Mouse (Mus musculus) forebrain, embryonic 14.5 days (tissue): Measurements from ENCODE around the gene Rita1. TPM values are rescaled to one million over a fixed set of nuclear protein-coding genes. Genes with fewer than 3 reads are reported as not detected.
A peak's percentile ranks its signal among the peaks of the same experiment; 100 is the strongest.

Source experiments
- ATAC-seq: fragments of 200-750 bp; cut with Nextera tagmentation; 2 replicates; pipeline ENCODE4 v1.8.0; 2017; ENCODE audit warnings: mild to moderate bottlenecking, moderate library complexity
- DNase-seq: peaks from one replicate; pipeline ENCODE4 v3.0.0-alpha.2; 2015; ENCODE audit warnings: low spot score
- H3K27ac ChIP-seq: fragments of 300-500 bp; sonication (generic); 2 replicates; pipeline ENCODE4 v1.5.1; 2014; ENCODE audit warnings: low read depth, mild to moderate bottlenecking, control low read depth, low read length, moderate library complexity
- H3K27me3 ChIP-seq: fragments of 300-500 bp; sonication (generic); replicated peaks from 2 replicates; pipeline ENCODE4 v1.6.1; 2014; ENCODE audit warnings: low read length, control low read depth, mixed read lengths; ENCODE audit not compliant: control insufficient read depth, insufficient read depth
- H3K36me3 ChIP-seq: fragments of 300-500 bp; sonication (generic); 2 replicates; pipeline ENCODE4 v1.6.1; 2014; ENCODE audit warnings: low read length, control low read depth; ENCODE audit not compliant: control insufficient read depth, insufficient read depth
- H3K4me1 ChIP-seq: fragments of 300-500 bp; sonication (generic); 2 replicates; pipeline ENCODE4 v1.6.1; 2014; ENCODE audit warnings: antibody characterized with exemption, low read length, control low read depth; ENCODE audit not compliant: control insufficient read depth, insufficient read depth
- H3K4me2 ChIP-seq: fragments of 300-500 bp; sonication (generic); 2 replicates; pipeline ENCODE4 v1.6.1; 2014; ENCODE audit warnings: mild to moderate bottlenecking, control low read depth, low read length
- H3K4me3 ChIP-seq: fragments of 300-500 bp; sonication (generic); 2 replicates; pipeline ENCODE4 v1.5.1; 2014; ENCODE audit warnings: low read depth, low read length, control low read depth
- H3K9ac ChIP-seq: fragments of 300-500 bp; sonication (generic); 2 replicates; pipeline ENCODE4 v1.6.1; 2014; ENCODE audit warnings: mild to moderate bottlenecking, low read length, control low read depth, moderate library complexity
- H3K9me3 ChIP-seq: fragments of 300-500 bp; sonication (generic); replicated peaks from 2 replicates; pipeline ENCODE4 v1.6.1; 2016; ENCODE audit warnings: low read length, control low read depth, mixed read lengths; ENCODE audit not compliant: control insufficient read depth
- WGBS: fragments of 180-500 bp; shearing (Covaris S2); extraction: QIAGEN DNeasy Blood & Tissue Kit; methylation state at CpG from one replicate; pipeline ENCODE4 v1.1.7; 2014; 5-methylcytosine and 5-hydroxymethylcytosine counted together
- polyA plus RNA-seq: library from polyadenylated mRNA; unstranded; fragments of >200 nt; fragmentation: Nextera tagmentation; extraction: Ambion mirVana; gene quantifications from 2 replicates; pipeline ENCODE4 v1.2.1, GENCODE M21; 2014

The Rita1 gene
- polyA plus RNA-seq, 1 experiment from 2014 or later = 15.9 TPM

DNA sequence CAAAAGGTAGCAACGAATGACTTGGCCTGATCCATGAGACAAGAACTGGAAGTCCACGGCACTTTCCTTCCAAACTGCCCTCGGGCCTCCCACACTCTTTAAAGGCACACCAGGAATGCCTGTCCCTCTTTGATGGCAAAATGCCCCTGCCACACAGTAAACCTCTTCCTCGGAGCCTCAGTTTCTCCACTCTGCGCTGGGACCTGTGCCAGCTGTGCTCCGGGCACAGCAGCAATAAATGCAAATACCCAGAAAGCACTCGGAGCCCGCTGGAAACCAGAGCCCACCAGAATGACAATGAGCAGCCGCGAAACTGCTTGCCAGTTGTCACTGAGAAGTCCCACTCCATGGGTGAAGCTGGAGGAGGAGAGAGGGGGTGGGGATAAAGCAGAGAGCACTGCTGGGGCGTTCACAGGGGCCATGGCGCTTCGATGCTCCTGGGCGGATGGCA, 44.6 kb downstream of the Rita1 start:
- H3K27me3 ChIP-seq = no peaks in the 10 kb centered on the region
- no peak overlapping the region for H3K4me3 ChIP-seq
- peaks cover 60% of the 10 kb centered on the region for H3K4me1 ChIP-seq
- peak overlapping the region; percentile 92 for H3K27ac ChIP-seq
- 17% methylated on average over 14 of the region's 14 CpGs for WGBS
- no peaks in the 10 kb centered on the region for H3K36me3 ChIP-seq
- peak overlapping the region; percentile 9; the same call in 1 of the 2 replicates for H3K4me2 ChIP-seq
- peak; percentile 75 for DNase-seq
- H3K9ac ChIP-seq = peak overlapping the region; percentile 33; the same call in 1 of the 2 replicates
- no peaks in the 10 kb centered on the region for H3K9me3 ChIP-seq
- ATAC-seq = peak; percentile 37

DNA sequence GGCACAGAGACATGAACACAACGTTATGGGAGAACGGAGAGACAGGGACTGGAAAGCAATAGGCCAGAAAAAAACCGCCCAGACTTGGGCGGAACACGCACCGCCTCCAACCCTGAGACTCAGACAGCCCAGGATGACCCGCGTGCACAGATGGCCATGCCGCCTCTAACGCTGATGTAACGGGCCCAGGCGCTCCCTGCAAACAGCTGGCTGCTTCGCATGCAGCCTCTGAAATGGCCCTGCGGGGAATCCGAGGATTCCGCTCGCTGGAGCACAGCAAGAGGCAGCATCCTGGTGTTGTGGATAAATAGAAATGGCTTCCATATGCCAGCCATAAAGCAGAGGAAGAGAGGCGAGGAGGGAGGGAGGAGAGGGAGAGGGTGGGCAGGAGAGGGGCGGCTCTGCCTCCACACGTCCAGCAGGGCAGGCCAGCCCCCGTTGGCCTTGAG, 45.1 kb downstream of the Rita1 start:
- no peaks in the 10 kb centered on the region for H3K27me3 ChIP-seq
- DNase-seq (peak; percentile 76), ATAC-seq (peak; percentile 33)
- H3K9ac ChIP-seq = peak overlapping the region; percentile 30; the same call in 1 of the 2 replicates
- no peaks in the 10 kb centered on the region for H3K9me3 ChIP-seq
- no peaks in the 10 kb centered on the region for H3K36me3 ChIP-seq
- peak overlapping the region; percentile 92 for H3K27ac ChIP-seq
- peak overlapping the region; percentile 9; the same call in 1 of the 2 replicates for H3K4me2 ChIP-seq
- 17% methylated on average over 21 of the region's 21 CpGs for WGBS
- no peak overlapping the region for H3K4me3 ChIP-seq
- H3K4me1 ChIP-seq = peaks cover 62% of the 10 kb centered on the region

DNA sequence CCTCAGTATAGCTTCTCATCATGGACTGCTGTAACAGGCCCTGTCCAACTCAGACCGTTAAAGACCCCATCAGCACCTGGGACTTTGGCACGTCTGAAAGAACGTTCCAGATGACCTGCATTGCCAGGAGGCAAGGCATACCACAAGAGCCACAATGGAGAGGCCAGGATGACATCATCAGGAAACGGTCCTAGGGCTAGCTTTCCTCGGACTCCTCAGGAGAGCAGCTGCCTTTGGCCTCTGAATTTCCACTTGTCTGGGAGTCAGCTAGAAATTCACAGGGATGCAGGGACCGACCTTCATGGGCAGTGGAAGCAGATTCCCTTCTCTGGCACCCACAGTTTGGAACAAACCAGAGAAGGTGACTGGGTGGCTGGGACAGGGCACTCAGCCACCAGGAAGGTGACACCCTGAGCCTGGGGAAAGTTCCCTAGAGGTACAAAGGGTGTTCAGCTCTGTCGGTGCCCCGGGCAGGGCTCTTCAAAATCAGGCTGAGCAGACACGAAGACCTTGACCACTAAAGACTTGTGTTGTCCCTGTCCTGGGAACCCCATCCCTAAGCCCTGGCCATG, 45.6 kb downstream of the Rita1 start:
- Histone ChIP-seq H3K4me2 (peak overlapping the region; percentile 9; the same call in 1 of the 2 replicates), H3K27ac (peak overlapping the region; percentile 92), H3K9ac (peak overlapping the region; percentile 30), H3K27me3 (no peaks in the 10 kb centered on the region), H3K4me1 (peaks cover 62% of the 10 kb centered on the region), H3K36me3 (no peaks in the 10 kb centered on the region), H3K4me3 (no peak overlapping the region), H3K9me3 (no peaks in the 10 kb centered on the region)
- DNase-seq (peak; percentile 51), ATAC-seq (0 out of 2 replicates have a peak, but pooled peaks have one; percentile 0)
- WGBS = 32% methylated on average over 9 of the region's 9 CpGs

DNA sequence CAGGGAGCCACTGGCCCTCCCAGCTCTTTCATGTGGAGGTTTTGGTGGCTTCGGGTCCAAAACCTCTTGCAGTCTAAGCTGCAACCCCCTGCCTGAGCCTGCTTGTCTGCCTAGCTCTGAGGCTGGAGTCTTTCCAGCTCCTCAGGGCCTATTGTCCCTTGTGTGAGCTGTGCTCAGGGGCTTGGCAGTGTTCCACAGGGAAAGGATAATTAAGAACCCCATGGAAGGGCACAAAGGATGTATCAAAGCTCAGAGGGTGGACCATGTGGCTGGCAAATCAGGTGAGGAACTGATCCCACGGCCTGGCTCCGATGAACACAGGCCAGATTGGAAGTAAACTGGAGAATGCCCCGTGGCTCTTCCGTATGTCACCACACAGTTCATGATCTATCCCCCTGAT, 46.3 kb downstream of the Rita1 start:
- H3K27ac ChIP-seq = peak overlapping the region; percentile 92
- WGBS = 11% methylated on average over 5 of the region's 5 CpGs
- peak overlapping the region; percentile 15 for H3K4me2 ChIP-seq
- peak; percentile 97 for DNase-seq
- no peaks in the 10 kb centered on the region for H3K36me3 ChIP-seq
- no peaks in the 10 kb centered on the region for H3K9me3 ChIP-seq
- ATAC-seq = peak; percentile 81
- no peaks in the 10 kb centered on the region for H3K27me3 ChIP-seq
- H3K9ac ChIP-seq = peak overlapping the region; percentile 33
- H3K4me3 ChIP-seq = no peak overlapping the region
- H3K4me1 ChIP-seq = peaks cover 63% of the 10 kb centered on the region

DNA sequence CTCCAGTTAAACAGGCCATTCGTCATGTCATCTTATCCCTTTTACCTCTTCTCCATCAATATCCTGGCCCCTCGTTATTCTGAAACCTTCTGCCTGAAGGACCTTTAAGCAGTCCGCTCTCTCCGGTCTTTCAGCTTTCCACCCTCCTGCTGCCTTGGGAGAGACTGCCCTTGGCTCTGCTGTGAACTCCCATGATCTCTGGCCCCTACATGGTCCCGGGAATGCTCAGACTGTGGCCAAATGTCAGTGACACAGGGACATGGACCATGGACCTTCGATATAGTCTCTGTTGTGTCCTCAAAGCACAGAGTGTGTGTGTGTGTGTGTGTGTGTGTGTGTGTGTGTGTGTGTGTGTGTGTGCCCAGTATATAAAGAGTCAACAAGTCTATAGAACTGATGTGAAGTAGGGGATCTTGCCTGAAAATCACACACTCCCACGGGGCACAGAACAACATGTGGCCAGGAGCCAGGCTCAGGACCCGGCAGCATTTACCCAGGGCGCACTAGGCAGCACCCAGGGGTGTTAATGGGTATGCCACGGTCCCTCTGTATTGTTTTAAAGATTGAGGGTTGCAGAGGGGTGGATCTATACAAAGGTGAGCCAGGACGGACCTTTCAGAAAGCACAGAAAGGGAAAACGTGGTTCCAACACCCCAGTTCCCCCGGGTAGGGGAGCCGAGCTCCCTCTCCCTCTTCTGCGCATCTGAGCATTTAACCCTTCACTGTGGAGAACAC, 47.1 kb downstream of the Rita1 start:
- peak overlapping the region; percentile 33 for H3K9ac ChIP-seq
- H3K4me3 ChIP-seq = no peak overlapping the region
- H3K27me3 ChIP-seq = no peaks in the 10 kb centered on the region
- H3K9me3 ChIP-seq = no peaks in the 10 kb centered on the region
- peak overlapping the region; percentile 15 for H3K4me2 ChIP-seq
- WGBS = 15% methylated on average over 15 of the region's 15 CpGs
- DNase-seq (no peak), ATAC-seq (peak; percentile 47)
- no peaks in the 10 kb centered on the region for H3K36me3 ChIP-seq
- H3K4me1 ChIP-seq = peaks cover 63% of the 10 kb centered on the region
- peak overlapping the region; percentile 92 for H3K27ac ChIP-seq

DNA sequence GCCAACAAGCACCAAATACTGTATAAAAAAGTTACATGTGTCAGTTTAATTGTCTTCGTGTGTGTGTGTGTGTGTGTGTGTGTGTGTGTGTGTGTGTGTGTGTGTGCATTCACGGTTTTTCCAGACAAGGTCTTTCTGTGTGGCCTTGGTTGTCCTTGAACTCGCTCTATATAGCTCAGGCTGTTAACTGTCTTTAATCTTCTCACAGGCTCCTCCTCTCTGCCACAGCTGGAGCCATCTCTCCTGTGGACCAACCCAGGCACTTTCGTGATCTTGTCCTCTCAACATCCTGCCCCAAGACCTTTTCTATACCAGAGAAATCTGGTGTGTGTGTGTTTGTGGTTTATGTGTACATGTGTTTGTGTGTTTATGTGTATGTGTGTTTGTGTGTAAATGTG, 48.5 kb downstream of the Rita1 start:
- H3K4me3 ChIP-seq = no peak overlapping the region
- no peak overlapping the region for H3K9ac ChIP-seq
- 60% methylated on average over 4 of the region's 4 CpGs for WGBS
- no peak for ATAC-seq
- no peak overlapping the region for H3K4me2 ChIP-seq
- no peak for DNase-seq
- H3K36me3 ChIP-seq = no peaks in the 10 kb centered on the region
- H3K27me3 ChIP-seq = no peaks in the 10 kb centered on the region
- peaks cover 55% of the 10 kb centered on the region for H3K4me1 ChIP-seq
- no peaks in the 10 kb centered on the region for H3K9me3 ChIP-seq
- no peak overlapping the region; the same call in 1 of the 2 replicates for H3K27ac ChIP-seq

DNA sequence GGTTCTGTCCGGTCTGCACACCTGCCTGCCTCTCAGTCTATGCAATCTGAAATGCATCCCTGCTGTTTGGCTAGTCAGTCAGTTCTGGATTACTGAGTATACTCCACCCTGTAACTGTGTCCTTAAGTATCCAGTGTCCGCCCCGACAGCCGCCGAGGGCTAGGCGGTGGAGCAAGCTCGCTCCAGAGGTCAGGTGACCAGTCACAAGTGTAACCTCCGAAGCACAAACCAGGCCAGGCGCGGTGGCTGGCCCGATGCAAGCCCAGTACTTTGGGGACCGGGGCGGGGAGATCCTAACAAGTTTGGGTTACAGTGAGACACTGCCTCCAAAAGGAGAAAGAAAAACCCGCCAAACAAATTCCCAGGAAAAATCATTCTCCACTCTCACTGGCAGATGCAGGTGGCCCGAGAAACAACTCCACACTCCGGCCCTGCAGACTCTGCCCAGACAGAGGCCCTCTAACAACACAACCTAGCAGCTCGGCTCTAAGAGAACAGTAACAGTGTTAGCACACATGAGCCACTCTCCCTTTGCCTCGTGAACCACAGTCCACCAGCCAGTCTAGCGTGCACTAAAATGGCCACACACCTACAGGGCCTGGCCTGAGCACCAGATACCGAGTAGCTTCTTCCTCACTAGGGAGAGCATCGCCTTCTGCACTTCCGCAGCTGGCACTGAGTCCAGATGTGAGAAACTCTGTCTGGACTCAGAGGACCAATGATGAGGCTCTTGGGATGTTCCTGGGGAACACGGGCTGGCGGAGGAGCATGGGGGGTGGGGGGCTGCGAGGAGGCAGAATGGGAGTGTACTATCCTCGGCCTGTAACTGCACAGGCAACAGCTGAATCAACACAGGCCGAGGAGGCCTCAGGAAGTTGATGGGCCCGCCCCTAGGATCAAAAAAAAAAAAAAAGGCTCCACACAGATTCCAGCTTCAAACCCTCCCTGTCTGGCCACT, 49.2 kb downstream of the Rita1 start:
- Histone ChIP-seq H3K27me3 (no peaks in the 10 kb centered on the region), H3K9me3 (no peaks in the 10 kb centered on the region), H3K4me2 (no peak overlapping the region), H3K4me1 (peaks cover 48% of the 10 kb centered on the region), H3K4me3 (no peak overlapping the region), H3K9ac (no peak overlapping the region), H3K27ac (peak overlapping the region; percentile 63; the same call in 1 of the 2 replicates), H3K36me3 (no peaks in the 10 kb centered on the region)
- 63% methylated on average over 28 of the region's 28 CpGs for WGBS
- ATAC-seq (no peak), DNase-seq (no peak)

DNA sequence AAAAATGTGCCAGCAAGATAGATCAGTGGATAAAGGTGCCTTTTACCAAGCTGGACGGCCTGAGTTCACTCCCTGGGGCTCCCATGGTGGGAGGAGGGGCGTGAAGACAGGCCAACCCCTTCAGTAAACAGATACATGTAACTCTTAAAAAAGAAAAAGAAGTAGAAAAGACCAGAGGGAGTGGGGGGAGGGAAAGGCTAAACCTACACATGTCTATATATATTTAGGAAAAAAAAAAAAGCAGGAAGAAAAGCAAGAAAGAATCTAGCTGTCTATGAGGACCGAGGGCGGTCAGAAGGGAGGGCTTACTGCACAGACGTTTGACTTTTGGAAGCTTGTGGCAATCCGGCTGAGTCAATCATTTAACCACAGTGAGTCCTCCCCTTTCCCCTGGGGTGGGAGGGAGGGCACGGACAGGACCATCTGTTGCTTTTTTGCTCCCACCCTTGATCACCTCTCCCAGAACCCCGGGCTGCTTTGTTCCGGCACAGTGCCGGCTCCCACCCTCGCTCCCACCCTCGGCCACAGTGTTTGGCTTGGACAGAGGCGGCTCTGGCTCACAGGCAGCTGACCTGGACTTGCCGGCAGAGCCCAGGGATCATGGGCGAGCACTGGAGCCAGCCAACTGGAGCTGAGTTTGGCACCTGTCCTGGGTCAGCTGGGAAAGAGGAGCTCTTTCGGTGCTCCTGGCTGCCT, 51.6 kb downstream of the Rita1 start:
- Histone ChIP-seq H3K27ac (peak overlapping the region; percentile 39; the same call in 1 of the 2 replicates), H3K4me1 (peaks cover 24% of the 10 kb centered on the region), H3K4me3 (no peak overlapping the region), H3K4me2 (peak overlapping the region; percentile 12; the same call in 1 of the 2 replicates), H3K9me3 (no peaks in the 10 kb centered on the region), H3K36me3 (peaks cover 7% of the 10 kb centered on the region), H3K27me3 (no peaks in the 10 kb centered on the region), H3K9ac (no peak overlapping the region)
- WGBS = 22% methylated on average over 16 of the region's 16 CpGs
- ATAC-seq = no peak
- DNase-seq = peak; percentile 41
